Comparison of ENCODE assay signal across 18 mouse cellular contexts in the genomic region with DNA sequence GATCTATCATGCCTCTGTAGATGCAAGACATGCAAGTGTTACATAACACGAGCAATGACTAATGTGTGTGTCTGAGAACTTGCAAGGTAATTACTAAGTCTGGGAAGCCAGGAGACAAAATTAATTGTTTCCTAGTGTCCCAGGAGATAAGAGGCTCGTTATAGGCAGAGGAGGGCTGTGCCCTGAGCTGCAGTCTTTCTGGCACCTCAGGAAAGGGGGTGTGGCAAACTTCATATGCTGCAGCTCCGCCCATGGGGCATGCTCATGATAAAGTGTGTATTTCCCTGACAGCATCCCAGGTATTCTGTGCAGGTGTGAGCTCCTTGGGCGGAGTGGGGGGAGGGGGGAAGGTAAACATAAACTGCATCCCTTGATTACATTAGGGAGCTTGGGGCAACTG. TPM values are rescaled to one million over a fixed set of nuclear protein-coding genes. Genes with fewer than 3 reads are reported as not detected.
DNase-seq lines count a peak whose midpoint lies in the region; ATAC-seq and TF ChIP-seq lines count a peak whose summit lies in the region.
"Had no signal": no experiment of that assay in that cellular context is flagged by ENCODE, and none has a peak within 500 bp of the region (broad histone marks: within the 10 kb centered on the region; RNA-seq: fewer than 3 reads in every experiment).

No protein-coding gene starts in this region.

- no peak for DNase-seq in kidney, postnatal 25 days
- no peak for DNase-seq in heart, adult 2 months
- no peak for DNase-seq in layer of hippocampus, adult 9-11 months
- DNase-seq: B cell, adult 2 months; cerebellum, adult 9-11 months; gastrocnemius, postnatal 25 days; heart, postnatal 14 days; lung, adult 2 months; retina, postnatal 1 day had no signal

- H3K4me1 ChIP-seq in kidney, embryonic 16.5 days (ENCODE audit: insufficient read depth, low read length) = peaks cover 7% of the 10 kb centered on the region; the same call in 1 of the 2 replicates
- no peaks in the 10 kb centered on the region for H3K4me1 ChIP-seq in intestine, postnatal 0 days (replicated peaks; ENCODE audit: control insufficient read depth, insufficient read depth, low read length)
- no peaks in the 10 kb centered on the region for H3K4me1 ChIP-seq in stomach, embryonic 16.5 days (ENCODE audit: control insufficient read depth, insufficient read depth, low read length)
- no peaks in the 10 kb centered on the region; the same call in 1 of the 2 replicates for H3K4me1 ChIP-seq in heart, adult 2 months (ENCODE audit: control insufficient read depth, insufficient read depth, low read length)
- H3K4me1 ChIP-seq: midbrain, embryonic 15.5 days had no signal

- no peak overlapping the region for H3K9ac ChIP-seq in kidney, embryonic 16.5 days (replicated peaks; ENCODE audit: low read length)
- no peak overlapping the region for H3K9ac ChIP-seq in intestine, postnatal 0 days (ENCODE audit: low read depth, low read length)
- no peak overlapping the region for H3K9ac ChIP-seq in stomach, embryonic 16.5 days (ENCODE audit: low read length)
- no peak overlapping the region for H3K9ac ChIP-seq in heart, adult 2 months (ENCODE audit: low read depth, low read length)
- H3K9ac ChIP-seq: midbrain, embryonic 15.5 days had no signal

- peak; percentile 46; the same call in 1 of the 2 replicates for ATAC-seq in kidney, embryonic 16.5 days (ENCODE audit: low FRiP score, low TSS enrichment)
- peak; percentile 69 for ATAC-seq in common myeloid progenitor, adult 5-6 weeks (replicated peaks; ENCODE audit: low read depth, poor library complexity, severe bottlenecking)
- peak; percentile 34 for ATAC-seq in intestine, postnatal 0 days
- ATAC-seq in stomach, embryonic 16.5 days (ENCODE audit: insufficient read depth, low FRiP score) = peak; percentile 77; the same call in 1 of the 2 replicates
- ATAC-seq: midbrain, embryonic 15.5 days had no signal

- no peaks in the 10 kb centered on the region for H3K9me3 ChIP-seq in kidney, embryonic 16.5 days (ENCODE audit: low read length)
- H3K9me3 ChIP-seq in intestine, postnatal 0 days (ENCODE audit: control insufficient read depth) = no peaks in the 10 kb centered on the region
- H3K9me3 ChIP-seq in stomach, embryonic 16.5 days (replicated peaks; ENCODE audit: control insufficient read depth, low read length) = no peaks in the 10 kb centered on the region
- H3K9me3 ChIP-seq: midbrain, embryonic 15.5 days had no signal

- intact Hi-C loops in heart, adult 2 months (cut with DNase I) = no loop called here

- TF ChIP-seq POLR2A in heart, adult 2 months (IDR thresholded peaks at IDR 0.05; ENCODE audit: insufficient read depth, low read depth, low read length) = no peak

- no peak overlapping the region for H3K27ac ChIP-seq in kidney, embryonic 16.5 days (ENCODE audit: low read length)
- no peak overlapping the region for H3K27ac ChIP-seq in intestine, postnatal 0 days (ENCODE audit: low read depth, low read length)
- H3K27ac ChIP-seq in stomach, embryonic 16.5 days (ENCODE audit: low read length) = no peak overlapping the region
- no peak overlapping the region for H3K27ac ChIP-seq in heart, adult 2 months
- H3K27ac ChIP-seq: kidney, postnatal 0 days; layer of hippocampus, adult 2 months; macrophage; midbrain, embryonic 15.5 days had no signal

- H3K36me3 ChIP-seq in kidney, embryonic 16.5 days (ENCODE audit: insufficient read depth, low read length) = no peaks in the 10 kb centered on the region
- no peaks in the 10 kb centered on the region for H3K36me3 ChIP-seq in intestine, postnatal 0 days (ENCODE audit: control insufficient read depth, insufficient read depth)
- H3K36me3 ChIP-seq in stomach, embryonic 16.5 days (ENCODE audit: control insufficient read depth, insufficient read depth, low read length) = no peaks in the 10 kb centered on the region
- no peaks in the 10 kb centered on the region for H3K36me3 ChIP-seq in heart, adult 2 months (ENCODE audit: control insufficient read depth, insufficient read depth, low read length)
- H3K36me3 ChIP-seq: midbrain, embryonic 15.5 days had no signal

- TF ChIP-seq CTCF in intestine, postnatal 0 days (IDR thresholded peaks at IDR 0.05; ENCODE audit: low read depth) = no peak
- no peak for TF ChIP-seq CTCF in heart, adult 2 months (IDR thresholded peaks at IDR 0.05)

- no peak overlapping the region for H3K4me3 ChIP-seq in kidney, embryonic 16.5 days (ENCODE audit: low read length)
- H3K4me3 ChIP-seq in intestine, postnatal 0 days (ENCODE audit: low read depth, low read length) = no peak overlapping the region
- H3K4me3 ChIP-seq in stomach, embryonic 16.5 days (replicated peaks; ENCODE audit: low read length) = no peak overlapping the region
- H3K4me3 ChIP-seq in heart, adult 2 months = no peak overlapping the region
- H3K4me3 ChIP-seq: layer of hippocampus, adult 2 months; midbrain, embryonic 15.5 days had no signal

- H3K27me3 ChIP-seq in kidney, embryonic 16.5 days (ENCODE audit: insufficient read depth, low read length) = no peaks in the 10 kb centered on the region
- 0 out of 2 replicates have a peak, but pooled peaks cover 4% of the 10 kb centered on the region for H3K27me3 ChIP-seq in intestine, postnatal 0 days (replicated peaks; ENCODE audit: control insufficient read depth, insufficient read depth, low read length)
- no peaks in the 10 kb centered on the region for H3K27me3 ChIP-seq in stomach, embryonic 16.5 days (ENCODE audit: control insufficient read depth, insufficient read depth, low read length)
- no peaks in the 10 kb centered on the region for H3K27me3 ChIP-seq in heart, adult 2 months (ENCODE audit: control insufficient read depth, insufficient read depth, low read length)
- H3K27me3 ChIP-seq: midbrain, embryonic 15.5 days had no signal

- no peaks in the 10 kb centered on the region for H3K79me2 ChIP-seq in heart, adult 2 months (replicated peaks; ENCODE audit: control insufficient read depth, insufficient read depth, low read length)

- WGBS in kidney, embryonic 16.5 days = 37% methylated on average over 4 of the region's 4 CpGs
- 19% methylated on average over 4 of the region's 4 CpGs for WGBS in intestine, postnatal 0 days
- 27% methylated on average over 4 of the region's 4 CpGs for WGBS in stomach, embryonic 16.5 days
- 48% methylated on average over 4 of the region's 4 CpGs for WGBS in heart, adult 2 months

- no peak for TF ChIP-seq EP300 in heart, adult 2 months (IDR thresholded peaks at IDR 0.05; ENCODE audit: insufficient read depth, low read depth, low read length)

- H3K4me2 ChIP-seq in kidney, embryonic 16.5 days (replicated peaks; ENCODE audit: low read depth, low read length) = no peak overlapping the region
- no peak overlapping the region for H3K4me2 ChIP-seq in intestine, postnatal 0 days (replicated peaks; ENCODE audit: low read depth)
- H3K4me2 ChIP-seq in stomach, embryonic 16.5 days (ENCODE audit: low read depth, low read length) = no peak overlapping the region
- H3K4me2 ChIP-seq: midbrain, embryonic 15.5 days had no signal

RNA-seq across cellular contexts. Expression of a gene that starts 9.4 kb away (rescaled TPM):
- polyA plus RNA-seq in kidney, embryonic 16.5 days (2015; fragmentation: Nextera tagmentation; extraction: Ambion mirVana) = 3.7 and 4.4 TPM in 2 replicates
- total RNA-seq in common myeloid progenitor, adult 5-6 weeks (2017) = 0.39 and 0.64 TPM in 2 replicates
- polyA plus RNA-seq in intestine, postnatal 0 days (2015; fragmentation: Nextera tagmentation; extraction: Ambion mirVana) = 2.2 and 3.2 TPM in 2 replicates
- 2.2 and 2.9 TPM in 2 replicates for polyA plus RNA-seq in stomach, embryonic 16.5 days (2015; fragmentation: Nextera tagmentation; extraction: Ambion mirVana)
- 1 to 10 TPM; 6.9 to 9.3 TPM for total RNA-seq in heart, adult 2 months (2021)
- polyA plus RNA-seq in heart, adult 2 months (2012; rRNA removed) = 3.6 and 4.4 TPM in 2 replicates
- total RNA-seq: neutrophil, adult 5-6 weeks had no signal

RNA-seq across cellular contexts. Expression of a gene that starts 39.3 kb away (rescaled TPM):
- polyA plus RNA-seq in kidney, embryonic 16.5 days (2015; fragmentation: Nextera tagmentation; extraction: Ambion mirVana) = 126 TPM in 2 replicates
- 139 and 149 TPM in 2 replicates for total RNA-seq in common myeloid progenitor, adult 5-6 weeks (2017)
- 32.6 and 33.5 TPM in 2 replicates for polyA plus RNA-seq in intestine, postnatal 0 days (2015; fragmentation: Nextera tagmentation; extraction: Ambion mirVana)
- 104 and 105 TPM in 2 replicates for polyA plus RNA-seq in stomach, embryonic 16.5 days (2015; fragmentation: Nextera tagmentation; extraction: Ambion mirVana)
- total RNA-seq in heart, adult 2 months (2021) = 10 to 100 TPM; 38.1 to 40.3 TPM
- polyA plus RNA-seq in heart, adult 2 months (2012; rRNA removed) = 32.2 and 53.1 TPM in 2 replicates

RNA-seq across cellular contexts. Expression of a gene that starts 51.9 kb away (rescaled TPM):
- 13.4 and 15.1 TPM in 2 replicates for polyA plus RNA-seq in kidney, embryonic 16.5 days (2015; fragmentation: Nextera tagmentation; extraction: Ambion mirVana)
- 61.3 and 66.2 TPM in 2 replicates for total RNA-seq in common myeloid progenitor, adult 5-6 weeks (2017)
- 14.8 and 15.3 TPM in 2 replicates for polyA plus RNA-seq in intestine, postnatal 0 days (2015; fragmentation: Nextera tagmentation; extraction: Ambion mirVana)
- 15.5 and 17.7 TPM in 2 replicates for polyA plus RNA-seq in stomach, embryonic 16.5 days (2015; fragmentation: Nextera tagmentation; extraction: Ambion mirVana)
- total RNA-seq in heart, adult 2 months (2021) = 10 to 100 TPM; 35.9 to 42.0 TPM
- polyA plus RNA-seq in heart, adult 2 months (2012; rRNA removed) = 14.6 and 15.0 TPM in 2 replicates
